Mouse (Mus musculus) neural tube, embryonic 14.5 days (tissue): ENCODE measurements around the gene Gm10282. TPM values are rescaled to one million over a fixed set of nuclear protein-coding genes. Genes with fewer than 3 reads are reported as not detected.

Source experiments
- ATAC-seq: fragments of 200-750 bp; cut with Nextera tagmentation; 2 replicates; pipeline ENCODE4 v1.8.0; 2017; ENCODE audit warnings: low read depth, mild to moderate bottlenecking, moderate TSS enrichment, moderate library complexity
- H3K27ac ChIP-seq: fragments of 300-500 bp; sonication (generic); 2 replicates; pipeline ENCODE4 v1.5.1; 2014; ENCODE audit warnings: low read depth, mild to moderate bottlenecking, control low read depth, low read length, moderate library complexity, mixed read lengths
- H3K27me3 ChIP-seq: fragments of 300-500 bp; sonication (generic); 2 replicates; pipeline ENCODE4 v1.6.1; 2014; ENCODE audit warnings: low read length; ENCODE audit not compliant: control insufficient read depth, insufficient read depth
- H3K36me3 ChIP-seq: fragments of 300-500 bp; sonication (generic); 2 replicates; pipeline ENCODE4 v1.6.1; 2014; ENCODE audit warnings: low read length, mixed read lengths; ENCODE audit not compliant: control insufficient read depth, insufficient read depth
- H3K4me1 ChIP-seq: fragments of 300-500 bp; sonication (generic); 2 replicates; pipeline ENCODE4 v1.6.1; 2014; ENCODE audit warnings: low read length; ENCODE audit not compliant: control insufficient read depth, insufficient read depth
- H3K4me2 ChIP-seq: fragments of 300-500 bp; sonication (generic); 2 replicates; pipeline ENCODE4 v1.6.1; 2014; ENCODE audit warnings: mild to moderate bottlenecking, low read depth, low read length, control low read depth
- H3K4me3 ChIP-seq: fragments of 300-500 bp; sonication (generic); 2 replicates; pipeline ENCODE4 v1.5.1; 2014; ENCODE audit warnings: low read depth, low read length, control low read depth, mixed read lengths
- H3K9ac ChIP-seq: fragments of 300-500 bp; sonication (generic); replicated peaks from 2 replicates; pipeline ENCODE4 v1.6.1; 2014; ENCODE audit warnings: low read depth, mild to moderate bottlenecking, control low read depth, low read length, mixed read lengths
- H3K9me3 ChIP-seq: fragments of 300-500 bp; sonication (generic); 2 replicates; pipeline ENCODE4 v1.6.1; 2016; ENCODE audit warnings: low read length; ENCODE audit not compliant: control insufficient read depth
- WGBS: fragments of 180-500 bp; shearing (Covaris S2); extraction: QIAGEN DNeasy Blood & Tissue Kit; methylation state at CpG from one replicate; pipeline ENCODE4 v1.1.7; 2014; 5-methylcytosine and 5-hydroxymethylcytosine counted together
- polyA plus RNA-seq: library from polyadenylated mRNA; unstranded; fragments of >200 nt; fragmentation: Nextera tagmentation; extraction: Ambion mirVana; gene quantifications from 2 replicates; pipeline ENCODE4 v1.2.1, GENCODE M21; 2014

Gm10282 gene
- polyA plus RNA-seq, 1 experiment from 2014 or later, result 12.3 TPM

DNA sequence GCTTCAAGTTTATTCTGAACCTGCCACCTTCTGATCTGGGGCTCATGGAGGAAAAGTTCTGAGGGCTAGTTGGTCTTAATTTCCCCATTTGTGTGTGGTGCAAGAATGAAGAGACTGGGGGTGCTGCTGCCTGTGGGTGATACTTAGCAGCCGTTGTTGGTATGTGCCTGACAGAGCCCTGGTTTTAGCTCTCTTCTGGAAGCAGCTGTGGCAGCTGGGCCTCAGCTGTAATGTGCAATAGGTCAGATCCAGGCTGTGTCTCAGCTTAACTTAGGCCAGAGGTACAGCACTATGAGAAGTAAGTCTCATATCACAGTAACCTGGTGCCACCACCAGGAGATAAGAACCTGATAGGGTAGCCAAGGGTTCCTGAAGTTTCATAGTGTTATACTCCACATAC lies 42.5 kb upstream of the Gm10282 start:
- Histone ChIP-seq H3K36me3 (peaks cover 18% of the 10 kb centered on the region), H3K4me2 (no peak overlapping the region), H3K4me1 (no peaks in the 10 kb centered on the region), H3K9me3 (no peaks in the 10 kb centered on the region), H3K9ac (no peak overlapping the region), H3K27ac (no peak overlapping the region), H3K4me3 (no peak overlapping the region), H3K27me3 (no peaks in the 10 kb centered on the region)
- 77% methylated on average over 1 of the region's 1 CpGs for WGBS
- ATAC-seq, result no peak

DNA sequence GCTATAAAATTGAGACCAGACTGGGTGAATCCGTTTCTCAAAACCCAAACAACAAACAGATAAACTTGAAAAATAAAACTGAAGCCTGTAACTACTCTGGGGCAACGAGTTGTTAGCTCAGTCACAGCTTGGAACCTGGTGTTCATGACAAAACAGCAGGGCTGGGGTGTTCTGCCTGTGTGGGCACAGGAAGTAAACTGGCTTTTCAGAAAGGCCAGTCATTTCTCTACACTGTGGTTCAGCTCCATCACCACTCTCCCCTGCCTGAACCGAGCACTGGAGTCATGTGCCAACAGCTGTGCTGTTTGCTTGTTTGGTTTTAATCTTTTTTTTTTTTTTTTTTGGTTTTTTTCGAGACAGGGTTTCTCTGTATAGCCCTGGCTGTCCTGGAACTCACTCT lies 38.7 kb upstream of the Gm10282 start:
- H3K27ac ChIP-seq, result no peak overlapping the region
- ATAC-seq, result no peak
- no peak overlapping the region for H3K4me3 ChIP-seq
- 90% methylated on average over 4 of the region's 4 CpGs for WGBS
- no peaks in the 10 kb centered on the region for H3K4me1 ChIP-seq
- H3K36me3 ChIP-seq, result peaks cover 28% of the 10 kb centered on the region; the same call in 1 of the 2 replicates
- H3K27me3 ChIP-seq, result no peaks in the 10 kb centered on the region
- H3K9me3 ChIP-seq, result no peaks in the 10 kb centered on the region
- H3K4me2 ChIP-seq, result no peak overlapping the region
- no peak overlapping the region for H3K9ac ChIP-seq

DNA sequence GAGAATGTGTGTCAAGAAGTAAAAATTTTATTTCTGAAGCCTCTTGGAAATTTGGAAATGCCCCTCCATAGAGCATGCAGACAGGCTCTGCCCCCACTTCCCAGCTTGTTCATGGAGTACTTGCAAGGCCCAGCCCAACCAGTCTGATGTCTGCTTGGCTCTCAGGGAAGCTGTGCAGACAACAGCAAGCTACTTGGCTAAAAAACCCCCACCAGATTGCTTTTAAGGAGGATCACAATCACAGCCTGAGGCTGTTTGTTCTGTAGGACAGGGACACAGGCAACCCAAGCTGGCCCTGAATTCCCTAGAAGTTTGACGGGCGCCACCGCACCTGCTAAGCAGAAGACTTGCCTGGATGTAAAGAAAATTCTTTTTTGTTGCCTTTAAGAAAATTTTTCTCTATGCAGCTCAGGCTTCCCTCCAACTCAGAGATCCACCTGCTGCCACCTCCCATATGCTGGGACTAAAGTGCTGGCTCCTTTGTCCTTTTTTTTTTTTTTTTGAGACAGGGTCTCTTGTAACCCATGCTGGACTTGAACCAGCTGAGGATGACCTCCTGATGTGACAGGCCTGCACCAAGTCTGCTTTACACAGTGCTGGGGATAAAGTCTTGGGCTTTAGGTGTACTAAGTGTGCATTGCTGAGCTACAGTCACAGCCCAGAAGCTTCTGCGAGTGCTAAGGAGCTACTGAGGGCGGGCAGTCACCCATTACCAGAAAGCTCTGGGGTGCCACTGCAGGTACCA lies 37.7 kb upstream of the Gm10282 start:
- 96% methylated on average over 5 of the region's 5 CpGs for WGBS
- no peaks in the 10 kb centered on the region for H3K4me1 ChIP-seq
- H3K9me3 ChIP-seq, result no peaks in the 10 kb centered on the region
- H3K4me2 ChIP-seq, result no peak overlapping the region
- H3K27me3 ChIP-seq, result no peaks in the 10 kb centered on the region
- H3K4me3 ChIP-seq, result no peak overlapping the region
- no peak overlapping the region for H3K27ac ChIP-seq
- H3K36me3 ChIP-seq, result peaks cover 31% of the 10 kb centered on the region; the same call in 1 of the 2 replicates
- ATAC-seq, result no peak
- no peak overlapping the region for H3K9ac ChIP-seq

DNA sequence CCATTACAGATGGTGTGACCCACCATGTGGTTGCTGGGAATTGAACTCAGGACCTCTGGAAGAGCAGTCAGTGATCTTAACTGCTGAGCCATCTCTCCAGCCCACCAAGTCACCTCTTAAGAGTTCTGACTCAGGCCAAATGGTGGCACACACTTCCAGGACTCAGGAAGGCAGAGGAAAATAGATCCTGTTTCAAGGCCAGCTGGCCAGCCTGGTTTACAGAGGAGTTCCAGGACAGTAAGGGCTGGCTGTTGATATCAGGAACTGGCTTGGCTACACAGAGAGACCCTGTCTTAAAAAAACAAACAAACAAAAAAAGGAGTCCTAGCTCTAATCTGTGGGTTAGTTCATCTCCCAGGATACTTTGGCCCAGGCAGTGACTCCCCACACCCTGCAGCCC lies 32.0 kb upstream of the Gm10282 start:
- no peaks in the 10 kb centered on the region for H3K9me3 ChIP-seq
- no peak for ATAC-seq
- no peak overlapping the region for H3K9ac ChIP-seq
- no peaks in the 10 kb centered on the region for H3K27me3 ChIP-seq
- H3K36me3 ChIP-seq, result peaks cover 27% of the 10 kb centered on the region; the same call in 1 of the 2 replicates
- H3K4me2 ChIP-seq, result no peak overlapping the region
- H3K4me3 ChIP-seq, result no peak overlapping the region
- no peaks in the 10 kb centered on the region for H3K4me1 ChIP-seq
- no peak overlapping the region for H3K27ac ChIP-seq

DNA sequence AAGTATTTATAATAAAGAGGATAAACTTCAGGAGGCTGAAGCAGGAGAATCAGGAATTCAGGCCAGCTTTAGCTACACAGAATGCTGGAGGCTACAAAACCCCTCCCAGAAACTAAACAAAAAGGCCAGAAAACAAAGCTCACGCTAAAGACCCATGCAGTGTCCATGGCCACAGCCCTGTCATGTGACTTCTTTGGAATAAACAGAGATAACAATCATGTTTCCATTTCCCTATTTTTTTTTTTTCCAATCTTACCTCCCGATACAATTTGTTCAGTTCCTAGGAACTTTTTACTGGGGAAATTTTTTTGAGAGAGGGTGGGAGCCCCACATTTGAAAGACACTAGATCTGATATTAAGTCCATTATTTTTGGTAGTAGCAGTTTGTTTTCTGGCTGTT lies 31.2 kb upstream of the Gm10282 start:
- Histone ChIP-seq H3K27ac (no peak overlapping the region), H3K4me3 (no peak overlapping the region), H3K4me1 (no peaks in the 10 kb centered on the region), H3K9ac (no peak overlapping the region), H3K4me2 (no peak overlapping the region), H3K36me3 (peaks cover 25% of the 10 kb centered on the region; the same call in 1 of the 2 replicates), H3K9me3 (no peaks in the 10 kb centered on the region), H3K27me3 (no peaks in the 10 kb centered on the region)
- no peak for ATAC-seq
- WGBS, result 78% methylated on average over 2 of the region's 2 CpGs

DNA sequence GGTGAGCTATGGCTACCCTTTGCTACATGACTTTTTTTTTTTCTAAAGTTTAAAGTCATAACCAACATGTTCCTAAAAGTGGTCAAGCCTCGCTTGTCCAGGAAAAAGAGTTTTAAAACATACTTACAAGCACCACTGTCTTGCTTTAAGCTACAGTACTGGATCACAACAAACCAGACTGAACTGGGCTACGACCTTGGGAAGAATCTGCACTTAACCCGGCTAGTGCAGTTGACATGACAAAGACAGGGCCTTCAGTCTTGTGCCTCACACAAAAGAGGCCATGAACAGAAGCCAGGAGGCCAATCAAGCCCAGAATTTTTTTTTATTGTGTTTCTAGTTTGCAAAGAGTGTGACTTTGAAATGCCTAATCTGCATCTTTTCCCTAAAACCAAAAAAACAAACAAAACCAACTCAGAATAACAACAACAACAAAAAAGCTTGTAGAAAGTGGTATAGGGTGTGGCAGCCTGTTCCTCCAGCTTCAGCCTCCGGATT lies 29.1 kb upstream of the Gm10282 start:
- no peak overlapping the region for H3K27ac ChIP-seq
- H3K36me3 ChIP-seq, result 0 out of 2 replicates have a peak, but pooled peaks cover 10% of the 10 kb centered on the region
- no peaks in the 10 kb centered on the region for H3K27me3 ChIP-seq
- H3K4me2 ChIP-seq, result no peak overlapping the region
- H3K9me3 ChIP-seq, result no peaks in the 10 kb centered on the region
- H3K9ac ChIP-seq, result no peak overlapping the region
- no peak overlapping the region for H3K4me3 ChIP-seq
- 61% methylated on average over 4 of the region's 4 CpGs for WGBS
- no peaks in the 10 kb centered on the region for H3K4me1 ChIP-seq
- no peak for ATAC-seq

DNA sequence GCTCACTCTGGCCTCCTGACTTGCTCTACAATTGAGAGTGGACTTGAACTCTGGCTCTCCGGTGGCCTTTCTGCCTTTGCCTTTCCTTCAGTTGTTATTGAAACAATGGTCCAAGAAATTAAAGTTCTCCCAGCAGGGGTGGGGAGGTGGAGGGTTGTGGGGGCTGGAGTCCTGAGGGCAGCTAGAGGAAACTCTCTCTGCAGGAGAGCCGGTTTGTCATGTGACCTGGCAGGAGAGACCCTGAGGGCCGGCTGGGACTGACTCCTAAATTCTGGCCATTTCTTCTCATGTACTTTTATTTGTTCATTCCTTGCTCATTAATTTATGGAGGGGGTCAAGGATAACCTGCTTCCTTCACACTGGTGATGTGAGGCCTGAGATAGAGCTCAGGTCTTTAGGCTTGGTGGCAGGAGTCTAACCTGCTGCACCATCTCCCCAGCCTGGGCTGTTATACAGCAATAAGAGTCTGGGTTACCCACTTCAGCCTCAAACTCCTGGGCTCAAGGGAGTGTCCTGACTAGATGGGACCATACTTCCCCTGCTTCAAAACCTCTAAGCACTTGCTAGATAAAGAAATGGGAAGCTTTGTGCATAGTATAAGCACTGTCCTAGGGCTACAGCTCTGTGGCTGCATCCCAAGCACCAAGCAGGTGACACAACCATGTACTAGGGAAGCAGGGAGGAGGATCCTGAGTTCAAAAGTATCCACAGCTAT lies 28.5 kb upstream of the Gm10282 start:
- WGBS, result 48% methylated on average over 3 of the region's 3 CpGs
- H3K4me2 ChIP-seq, result no peak overlapping the region
- no peaks in the 10 kb centered on the region for H3K27me3 ChIP-seq
- ATAC-seq, result no peak
- H3K9ac ChIP-seq, result no peak overlapping the region
- H3K4me1 ChIP-seq, result no peaks in the 10 kb centered on the region
- no peaks in the 10 kb centered on the region for H3K9me3 ChIP-seq
- no peak overlapping the region for H3K27ac ChIP-seq
- H3K36me3 ChIP-seq, result 0 out of 2 replicates have a peak, but pooled peaks cover 8% of the 10 kb centered on the region
- H3K4me3 ChIP-seq, result no peak overlapping the region

DNA sequence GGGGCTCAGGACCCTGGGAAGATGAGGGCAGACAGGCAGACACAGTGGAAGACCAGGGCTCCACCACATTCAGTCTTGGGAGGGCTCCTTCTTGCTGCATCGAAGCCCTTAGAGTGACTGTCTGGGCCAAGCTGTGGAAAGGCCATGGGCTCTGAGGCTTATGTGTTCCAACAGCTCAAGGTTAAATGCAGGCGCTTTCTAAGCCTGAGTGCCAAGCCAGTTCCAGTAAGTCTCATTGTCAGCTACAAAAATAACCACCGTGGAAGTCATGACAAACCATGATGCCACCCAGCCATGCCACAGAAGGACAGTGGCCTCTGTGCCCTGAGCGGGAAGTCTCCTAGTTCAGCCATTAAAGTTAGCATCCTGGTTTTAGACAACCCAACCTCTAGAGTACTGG lies 26.6 kb upstream of the Gm10282 start:
- H3K4me1 ChIP-seq, result no peaks in the 10 kb centered on the region
- H3K9me3 ChIP-seq, result no peaks in the 10 kb centered on the region
- no peak overlapping the region for H3K4me3 ChIP-seq
- no peak overlapping the region for H3K4me2 ChIP-seq
- WGBS, result 93% methylated on average over 4 of the region's 4 CpGs
- H3K36me3 ChIP-seq, result 0 out of 2 replicates have a peak, but pooled peaks cover 4% of the 10 kb centered on the region
- H3K9ac ChIP-seq, result no peak overlapping the region
- H3K27ac ChIP-seq, result no peak overlapping the region
- no peaks in the 10 kb centered on the region for H3K27me3 ChIP-seq
- no peak for ATAC-seq
